Mouse (Mus musculus): ENCODE measurements around the gene Rnf213. TPM values are rescaled to one million over a fixed set of nuclear protein-coding genes. Genes with fewer than 3 reads are reported as not detected.

Rnf213 gene
- polyA plus RNA-seq, 1 experiment from 2014 or later, result 12.0 TPM

- H3K9me3 ChIP-seq (ENCODE audit: control insufficient read depth, low read length), result no peaks in the 10 kb centered on the region
- 2% methylated on average over 36 of the region's 40 CpGs for WGBS
- peaks cover 9 to 14% of the 10 kb centered on the region in 2 experiments for H3K4me1 ChIP-seq (ENCODE audit: control insufficient read depth in 2 of 2, insufficient read depth in 2 of 2, low read length in 2 of 2)
- H3K4me2 ChIP-seq (ENCODE audit: low read length), result peak within 1 kb of the TSS; percentile 90
- H3K4me3 ChIP-seq (ENCODE audit: control insufficient read depth in 1 of 2, insufficient read depth in 1 of 2, low read depth in 1 of 2, low read length in 2 of 2), result peak within 1 kb of the TSS; percentile 63 to 79
- H3K36me3 ChIP-seq (ENCODE audit: control insufficient read depth, insufficient read depth, low read length), result peaks cover 26% of the 10 kb centered on the region
- H3K27me3 ChIP-seq (ENCODE audit: control insufficient read depth, insufficient read depth, low read length), result no peaks in the 10 kb centered on the region
- peak; percentile 94 for ATAC-seq (ENCODE audit: insufficient number of reproducible peaks, insufficient read depth, low FRiP score, low read depth)
- H3K9ac ChIP-seq (ENCODE audit: low read length), result peak within 1 kb of the TSS; percentile 90
- H3K27ac ChIP-seq (replicated peaks in 1 of 2; ENCODE audit: control insufficient read depth in 1 of 2, insufficient read depth in 1 of 2, low read depth in 2 of 2, low read length in 2 of 2), result peak within 1 kb of the TSS; percentile 80 to 87
Measured at GRCm38 (mm10) chr11:119355443-119356385, 37.2 kb upstream of the Rnf213 start, which contains the start of the genes Sgsh and Slc26a11. Sgsh (minus strand) TSS chr11:119355536. Slc26a11 (plus strand) TSS chr11:119355557.

- Histone ChIP-seq H3K4me3 (ENCODE audit: control insufficient read depth in 1 of 2, insufficient read depth in 1 of 2, low read depth in 1 of 2, low read length in 2 of 2) (no peak overlapping the region), H3K9me3 (ENCODE audit: control insufficient read depth, low read length) (no peaks in the 10 kb centered on the region), H3K27me3 (ENCODE audit: control insufficient read depth, insufficient read depth, low read length) (no peaks in the 10 kb centered on the region), H3K27ac (replicated peaks in 1 of 2; ENCODE audit: control insufficient read depth in 1 of 2, insufficient read depth in 1 of 2, low read depth in 2 of 2, low read length in 2 of 2) (no peak overlapping the region), H3K4me1 (ENCODE audit: control insufficient read depth in 2 of 2, insufficient read depth in 2 of 2, low read length in 2 of 2) (peaks cover 9 to 13% of the 10 kb centered on the region in 2 experiments), H3K9ac (ENCODE audit: low read length) (no peak overlapping the region), H3K36me3 (ENCODE audit: control insufficient read depth, insufficient read depth, low read length) (peaks cover 34% of the 10 kb centered on the region), H3K4me2 (ENCODE audit: low read length) (no peak overlapping the region)
- ATAC-seq (ENCODE audit: insufficient number of reproducible peaks, insufficient read depth, low FRiP score, low read depth), result no peak
- 90% methylated on average over 10 of the region's 10 CpGs for WGBS
Measured at GRCm38 (mm10) chr11:119359089-119359488, 33.8 kb upstream of the Rnf213 start.

- Histone ChIP-seq H3K4me3 (ENCODE audit: control insufficient read depth in 1 of 2, insufficient read depth in 1 of 2, low read depth in 1 of 2, low read length in 2 of 2) (no peak overlapping the region), H3K4me2 (ENCODE audit: low read length) (peak overlapping the region; percentile 16; the same call in 1 of the 2 replicates), H3K4me1 (ENCODE audit: control insufficient read depth in 2 of 2, insufficient read depth in 2 of 2, low read length in 2 of 2) (no peaks in the 10 kb centered on the region; a peak in 1 of 4 replicates)
Measured at GRCm38 (mm10) chr11:119362769-119363533, 29.9 kb upstream of the Rnf213 start.

GRCm38 (mm10) chr11:119363534-119364145 is 29.3 kb upstream of the Rnf213 start:
- no peaks in the 10 kb centered on the region for H3K27me3 ChIP-seq (ENCODE audit: control insufficient read depth, insufficient read depth, low read length)
- 0 out of 2 replicates have a peak, but pooled peaks cover 5% of the 10 kb centered on the region for H3K9me3 ChIP-seq (ENCODE audit: control insufficient read depth, low read length)
- H3K36me3 ChIP-seq (ENCODE audit: control insufficient read depth, insufficient read depth, low read length), result peaks cover 43% of the 10 kb centered on the region
- no peak overlapping the region for H3K4me3 ChIP-seq (ENCODE audit: control insufficient read depth in 1 of 2, insufficient read depth in 1 of 2, low read depth in 1 of 2, low read length in 2 of 2)
- no peak overlapping the region for H3K27ac ChIP-seq (replicated peaks in 1 of 2; ENCODE audit: control insufficient read depth in 1 of 2, insufficient read depth in 1 of 2, low read depth in 2 of 2, low read length in 2 of 2)
- peak overlapping the region; percentile 16; the same call in 1 of the 2 replicates for H3K4me2 ChIP-seq (ENCODE audit: low read length)
- H3K9ac ChIP-seq (ENCODE audit: low read length), result no peak overlapping the region
- no peak; the same call in 1 of the 2 replicates for ATAC-seq (ENCODE audit: insufficient number of reproducible peaks, insufficient read depth, low FRiP score, low read depth)
- WGBS, result 35% methylated on average over 11 of the region's 11 CpGs
- H3K4me1 ChIP-seq (ENCODE audit: control insufficient read depth in 2 of 2, insufficient read depth in 2 of 2, low read length in 2 of 2), result no peaks in the 10 kb centered on the region; a peak in 1 of 4 replicates

More at GRCm38 (mm10) chr11:119362769-119363533, 29.9 kb upstream of the Rnf213 start:
- Histone ChIP-seq H3K9me3 (ENCODE audit: control insufficient read depth, low read length) (0 out of 2 replicates have a peak, but pooled peaks cover 5% of the 10 kb centered on the region), H3K27ac (replicated peaks in 1 of 2; ENCODE audit: control insufficient read depth in 1 of 2, insufficient read depth in 1 of 2, low read depth in 2 of 2, low read length in 2 of 2) (no peak overlapping the region), H3K9ac (ENCODE audit: low read length) (0 out of 2 replicates have a peak overlapping the region, but pooled peaks have one; percentile 11), H3K27me3 (ENCODE audit: control insufficient read depth, insufficient read depth, low read length) (no peaks in the 10 kb centered on the region), H3K36me3 (ENCODE audit: control insufficient read depth, insufficient read depth, low read length) (peaks cover 41% of the 10 kb centered on the region)
- ATAC-seq (ENCODE audit: insufficient number of reproducible peaks, insufficient read depth, low FRiP score, low read depth), result no peak
- 46% methylated on average over 11 of the region's 11 CpGs for WGBS

- no peak for ATAC-seq (ENCODE audit: insufficient number of reproducible peaks, insufficient read depth, low FRiP score, low read depth)
- Histone ChIP-seq H3K36me3 (ENCODE audit: control insufficient read depth, insufficient read depth, low read length) (peaks cover 37% of the 10 kb centered on the region), H3K9me3 (ENCODE audit: control insufficient read depth, low read length) (no peaks in the 10 kb centered on the region), H3K4me2 (ENCODE audit: low read length) (no peak overlapping the region), H3K4me3 (ENCODE audit: control insufficient read depth in 1 of 2, insufficient read depth in 1 of 2, low read depth in 1 of 2, low read length in 2 of 2) (no peak overlapping the region), H3K27me3 (ENCODE audit: control insufficient read depth, insufficient read depth, low read length) (no peaks in the 10 kb centered on the region), H3K9ac (ENCODE audit: low read length) (no peak overlapping the region), H3K27ac (replicated peaks in 1 of 2; ENCODE audit: control insufficient read depth in 1 of 2, insufficient read depth in 1 of 2, low read depth in 2 of 2, low read length in 2 of 2) (no peak overlapping the region), H3K4me1 (ENCODE audit: control insufficient read depth in 2 of 2, insufficient read depth in 2 of 2, low read length in 2 of 2) (no peaks in the 10 kb centered on the region; a peak in 1 of 4 replicates)
- 74% methylated on average over 6 of the region's 6 CpGs for whole genome bisulfite sequencing
Measured at GRCm38 (mm10) chr11:119375425-119375824, 17.5 kb upstream of the Rnf213 start.

GRCm38 (mm10) chr11:119377326-119377725 is 15.6 kb upstream of the Rnf213 start:
- 90% methylated on average over 11 of the region's 11 CpGs for WGBS
- no peak for ATAC-seq (ENCODE audit: insufficient number of reproducible peaks, insufficient read depth, low FRiP score, low read depth)

GRCm38 (mm10) chr11:119378551-119378950 is 14.3 kb upstream of the Rnf213 start:
- WGBS, result 90% methylated on average over 1 of the region's 1 CpGs
- ATAC-seq (ENCODE audit: insufficient number of reproducible peaks, insufficient read depth, low FRiP score, low read depth), result no peak
- H3K9me3 ChIP-seq (ENCODE audit: control insufficient read depth, low read length), result no peaks in the 10 kb centered on the region
- no peak overlapping the region for H3K4me3 ChIP-seq (ENCODE audit: control insufficient read depth in 1 of 2, insufficient read depth in 1 of 2, low read depth in 1 of 2, low read length in 2 of 2)
- no peak overlapping the region for H3K27ac ChIP-seq (replicated peaks in 1 of 2; ENCODE audit: control insufficient read depth in 1 of 2, insufficient read depth in 1 of 2, low read depth in 2 of 2, low read length in 2 of 2)
- H3K4me2 ChIP-seq (ENCODE audit: low read length), result no peak overlapping the region
- H3K4me1 ChIP-seq (ENCODE audit: control insufficient read depth in 2 of 2, insufficient read depth in 2 of 2, low read length in 2 of 2), result peaks cover 9 to 11% of the 10 kb centered on the region in 2 experiments; a peak in 3 of 4 replicates
- H3K9ac ChIP-seq (ENCODE audit: low read length), result no peak overlapping the region
- peaks cover 38% of the 10 kb centered on the region for H3K36me3 ChIP-seq (ENCODE audit: control insufficient read depth, insufficient read depth, low read length)
- no peaks in the 10 kb centered on the region for H3K27me3 ChIP-seq (ENCODE audit: control insufficient read depth, insufficient read depth, low read length)

More at GRCm38 (mm10) chr11:119377326-119377725, 15.6 kb upstream of the Rnf213 start:
- H3K9ac ChIP-seq (ENCODE audit: low read length), result no peak overlapping the region
- H3K4me1 ChIP-seq (ENCODE audit: control insufficient read depth in 2 of 2, insufficient read depth in 2 of 2, low read length in 2 of 2), result peaks cover 9 to 11% of the 10 kb centered on the region in 2 experiments; a peak in 3 of 4 replicates
- no peak overlapping the region for H3K4me2 ChIP-seq (ENCODE audit: low read length)
- H3K36me3 ChIP-seq (ENCODE audit: control insufficient read depth, insufficient read depth, low read length), result peaks cover 38% of the 10 kb centered on the region
- H3K27ac ChIP-seq (replicated peaks in 1 of 2; ENCODE audit: control insufficient read depth in 1 of 2, insufficient read depth in 1 of 2, low read depth in 2 of 2, low read length in 2 of 2), result no peak overlapping the region
- H3K9me3 ChIP-seq (ENCODE audit: control insufficient read depth, low read length), result no peaks in the 10 kb centered on the region
- no peaks in the 10 kb centered on the region for H3K27me3 ChIP-seq (ENCODE audit: control insufficient read depth, insufficient read depth, low read length)
- H3K4me3 ChIP-seq (ENCODE audit: control insufficient read depth in 1 of 2, insufficient read depth in 1 of 2, low read depth in 1 of 2, low read length in 2 of 2), result no peak overlapping the region
